Mouse (Mus musculus) liver, postnatal 0 days (tissue): Measurements from ENCODE around the gene Cubn.

ENCODE experiments used
- CTCF ChIP-seq: sonication (generic); IDR thresholded peaks from 2 replicates; pipeline ENCODE4 v1.5.1; 2016; ENCODE audit warnings: antibody characterized with exemption, low read depth
- EP300 ChIP-seq: IDR thresholded peaks from 2 replicates; pipeline ENCODE4 v1.6.1; 2016; ENCODE audit warnings: antibody characterized with exemption, low read depth, mild to moderate bottlenecking

GRCm38 (mm10) chr2:13499196-13499595, 7.6 kb upstream of the Cubn start:
- TF ChIP-seq CTCF, result no peak
- TF ChIP-seq EP300, result peak; percentile 30; the same call in 1 of the 2 replicates
